Mouse (Mus musculus) adrenal gland, postnatal 4 days (tissue): Measurements from ENCODE around the gene Hspb8. TPM values are rescaled to one million over a fixed set of nuclear protein-coding genes. Genes with fewer than 3 reads are reported as not detected.

Source experiments
- DNase-seq, 2 experiments: peaks; one replicate each; pipeline ENCODE4 v3.0.0; 2021 to 2022; ENCODE audit warnings: low spot score in 2 of 2, mixed read lengths in 2 of 2
- long read RNA-seq, 2 experiments: library from polyadenylated mRNA; stranded (forward); transcript quantifications; one replicate each; pipeline ENCODE4 v2.0.0; 2021
- total RNA-seq, 2 experiments: library from RNA; stranded (reverse); gene quantifications; 2 replicates each; pipeline ENCODE4 v1.2.3; 2021

Hspb8 gene
- 10 to 100 TPM; 31.0 to 39.1 TPM for total RNA-seq
- long read RNA-seq, experiment 1, transcript Hspb8-201 (3 exons, 1,816 nt): major isoform, 74 of 77 reads
- long read RNA-seq, experiment 1, partial matches to known transcripts: 3 of 77 reads
- long read RNA-seq, experiment 1, other reads (novel, unspliced or antisense): 0 of 77 reads
- long read RNA-seq, experiment 2, transcript Hspb8-201 (3 exons, 1,816 nt): major isoform, 59 of 65 reads
- long read RNA-seq, experiment 2, partial matches to known transcripts: 0 of 65 reads
- long read RNA-seq, experiment 2, other reads (novel, unspliced or antisense): 6 of 65 reads

DNA sequence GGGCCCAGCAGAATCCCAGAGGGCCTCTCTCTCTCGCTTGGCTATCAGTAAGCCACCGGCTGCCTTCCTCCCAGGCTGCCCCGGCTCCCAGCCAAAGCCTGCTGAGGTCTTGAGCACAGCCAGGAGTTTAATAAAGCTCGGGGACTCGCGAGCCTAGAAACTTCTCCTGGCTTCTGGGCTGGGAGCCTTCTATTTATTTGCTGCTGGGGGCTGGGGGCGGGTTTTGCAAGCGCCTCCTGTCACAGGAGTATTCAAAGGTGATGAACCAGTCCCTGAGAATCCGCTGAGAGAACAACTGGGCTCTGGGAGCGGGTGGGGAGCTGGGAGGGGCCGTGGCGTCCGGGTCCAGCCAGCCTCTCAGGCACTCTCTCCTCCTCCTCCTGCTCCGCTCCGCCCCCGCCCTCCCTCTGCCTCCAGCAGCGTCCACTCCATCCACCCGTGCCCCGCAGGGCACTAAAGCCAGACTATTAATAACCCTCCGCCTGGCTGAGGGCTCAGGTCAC, at the start of gene Hspb8:
Gene Hspb8 (minus strand): TSS at position 166 of the 503 bp plus-strand sequence.
- peak; percentile 42 to 62 for DNase-seq

DNA sequence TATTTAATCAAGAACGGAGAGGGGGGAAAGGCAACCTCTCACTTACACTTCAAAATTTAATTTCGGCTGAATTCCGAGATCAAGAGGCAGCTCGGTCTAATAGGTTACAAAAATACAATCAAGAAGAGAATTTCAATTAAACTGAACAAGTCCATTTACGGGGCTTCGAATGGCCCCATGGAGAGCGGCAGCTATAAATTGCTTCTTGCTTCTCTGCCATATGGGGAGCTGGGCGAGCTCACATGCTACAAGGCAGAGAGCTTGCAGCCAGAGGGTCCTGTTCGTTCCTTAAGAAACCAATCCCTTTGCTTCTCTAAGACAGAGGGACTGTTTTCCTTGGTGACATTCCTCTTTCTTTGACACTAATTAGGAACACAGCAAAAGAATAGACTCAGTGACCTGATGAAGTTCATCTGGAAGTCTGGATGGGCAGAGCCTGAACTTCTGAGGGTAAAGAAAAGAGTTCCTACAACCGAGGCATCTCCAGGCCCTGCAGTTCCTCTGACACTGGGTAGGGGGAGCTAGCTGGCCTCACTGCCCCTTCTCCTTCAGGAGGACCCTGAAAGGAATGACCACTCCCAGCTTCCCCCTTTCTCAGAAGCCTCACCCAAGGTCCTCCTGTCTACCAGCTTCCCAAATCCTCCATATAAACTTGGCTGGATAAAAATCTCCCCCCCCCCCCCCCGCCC, 38.8 kb upstream of the Hspb8 start:
- DNase-seq: no peak

DNA sequence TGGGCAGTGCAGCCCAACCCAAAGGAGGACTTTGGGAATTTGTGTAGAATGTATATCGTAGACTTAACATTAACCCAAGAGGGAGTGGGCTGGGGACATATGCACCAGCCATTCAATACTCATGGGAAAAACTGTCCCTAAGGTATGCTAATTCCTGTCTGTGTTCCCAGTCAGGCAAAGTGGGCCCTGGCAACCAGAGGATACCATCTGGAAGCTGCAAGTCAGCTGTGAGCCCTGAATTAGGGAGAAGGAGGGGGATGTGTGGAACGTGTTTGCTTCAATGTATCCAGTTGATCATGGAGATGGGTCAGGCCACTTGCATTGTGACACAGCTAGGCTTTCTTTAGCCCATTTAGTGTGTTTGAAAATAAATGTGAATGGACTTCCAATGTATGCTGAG, 37.3 kb upstream of the Hspb8 start:
- DNase-seq: no peak

DNA sequence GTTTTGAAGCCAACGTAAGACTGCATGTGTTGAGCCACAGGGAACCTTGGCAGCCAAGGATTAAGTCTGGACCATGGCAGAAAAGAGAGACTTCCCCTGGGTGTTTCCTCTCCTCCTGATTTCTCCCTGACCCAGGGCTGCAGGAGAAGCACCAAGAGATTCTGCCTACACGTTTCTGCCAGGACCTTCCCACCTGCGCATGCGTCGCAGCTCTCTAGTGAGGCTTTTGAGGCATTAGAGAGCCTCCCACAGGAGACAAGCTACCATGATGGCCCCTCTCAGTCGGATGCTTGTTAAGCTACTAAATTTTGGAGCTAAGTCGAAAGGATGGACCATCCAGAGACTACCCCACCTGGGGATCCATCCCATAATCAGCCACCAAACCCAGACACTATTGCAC, 35.1 kb upstream of the Hspb8 start:
- DNase-seq: no peak

DNA sequence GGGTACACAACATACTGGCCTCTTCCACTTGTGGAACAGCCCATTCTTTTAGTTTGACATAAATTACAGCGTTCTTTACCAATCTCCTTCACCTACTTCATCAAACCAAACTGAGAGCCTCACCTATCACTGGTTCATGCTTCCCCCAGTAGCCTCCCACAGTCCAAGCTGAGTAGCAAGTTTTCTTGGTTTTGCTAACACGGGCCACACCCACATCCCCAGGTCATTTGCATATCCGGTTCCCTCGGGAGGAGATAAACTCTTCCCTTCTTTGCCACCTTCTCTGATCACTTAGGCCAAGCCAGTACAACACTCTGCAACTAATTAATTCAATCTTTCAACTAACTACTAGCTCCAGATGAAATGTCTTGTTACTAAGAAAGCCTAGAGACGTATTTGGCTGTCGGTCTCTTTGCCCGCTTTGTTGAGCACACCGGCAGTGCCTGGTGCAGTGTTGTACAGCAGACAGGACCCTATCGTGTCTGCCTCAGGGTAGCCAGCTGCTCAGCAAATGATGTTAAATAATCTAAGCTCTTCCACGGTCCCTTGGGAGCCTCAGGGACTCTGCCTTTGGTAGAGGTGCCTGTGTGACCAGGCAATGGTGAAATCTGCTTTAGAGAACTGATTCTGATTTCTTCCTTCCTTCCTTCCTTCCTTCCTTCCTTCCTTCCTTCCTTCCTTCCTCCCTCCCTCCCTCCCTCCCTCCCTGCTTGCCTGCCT, 34.3 kb upstream of the Hspb8 start:
- no peak for DNase-seq

DNA sequence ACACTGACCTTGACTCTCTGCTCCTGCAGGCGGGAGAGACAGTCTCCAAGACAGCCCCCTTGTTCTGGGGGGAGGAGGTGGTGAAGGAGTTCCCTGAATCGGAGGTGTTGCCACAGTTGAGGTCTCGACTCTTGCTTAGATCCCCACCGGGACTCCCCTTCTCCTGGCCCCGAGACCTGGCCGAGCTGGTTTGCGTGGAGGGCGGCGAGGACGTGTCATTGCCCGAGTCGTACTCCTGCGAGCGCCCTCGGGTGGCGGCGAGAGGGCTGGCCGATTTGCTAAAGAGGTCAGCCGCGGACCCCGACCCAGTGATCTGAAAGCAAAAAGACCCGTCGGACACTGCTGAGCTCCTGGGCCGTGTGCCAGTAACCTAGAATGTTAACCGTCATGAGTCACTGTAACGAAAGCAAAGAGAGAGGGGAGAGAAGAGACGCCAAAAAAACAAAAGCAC, 30.8 kb upstream of the Hspb8 start:
- peak; percentile 33 to 61 for DNase-seq

DNA sequence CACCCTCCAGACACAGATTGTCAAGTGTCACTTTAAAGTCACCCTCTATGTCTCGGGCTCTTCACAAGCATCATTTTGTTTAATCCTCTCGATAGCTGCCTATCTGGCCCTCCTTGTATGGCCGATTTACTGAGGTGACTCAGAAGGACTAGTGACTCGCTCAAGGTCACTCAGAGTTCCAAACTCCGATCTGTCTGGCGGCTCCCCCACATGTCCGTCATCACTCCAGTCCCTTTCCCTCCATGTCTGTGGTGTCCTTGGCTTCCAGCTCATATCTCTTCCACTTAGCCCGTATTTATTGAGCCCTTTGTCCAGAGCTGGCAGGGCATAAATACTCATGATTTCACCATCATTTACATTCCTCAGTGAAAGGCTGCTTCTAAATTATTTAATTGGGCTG, 28.2 kb upstream of the Hspb8 start:
- DNase-seq: no peak

DNA sequence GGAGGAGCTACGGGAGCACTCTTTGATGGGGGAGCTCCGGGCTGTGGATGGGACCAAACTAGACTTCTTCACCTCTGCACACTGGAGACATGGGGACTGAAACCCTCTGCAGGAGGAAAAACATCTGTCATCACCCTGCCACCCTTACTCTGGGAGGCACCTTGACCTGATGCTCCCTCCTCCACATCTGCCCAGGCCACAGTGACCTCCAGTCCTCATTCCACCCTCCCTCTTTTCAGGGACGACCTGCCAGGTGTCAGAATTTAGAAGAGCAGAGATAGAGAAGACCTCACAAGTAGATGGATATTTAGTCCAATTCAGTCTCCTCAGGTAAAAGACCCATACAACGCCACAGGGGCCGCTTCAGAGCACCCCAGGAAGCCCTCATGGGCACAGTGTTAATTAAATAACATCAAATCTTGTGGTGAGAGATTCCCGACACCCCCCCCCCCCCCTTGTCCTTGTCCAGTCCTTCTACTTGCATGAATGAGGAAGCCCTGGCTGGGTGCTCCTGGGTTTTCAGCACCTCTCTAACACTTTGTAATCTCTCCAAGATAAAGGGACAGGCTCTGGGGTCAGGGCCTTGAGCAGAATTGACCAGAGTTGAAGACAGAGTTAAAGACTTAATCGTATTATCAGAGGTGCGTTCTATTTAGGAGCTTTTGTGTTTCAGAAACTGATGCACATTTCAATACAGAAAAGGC, 27.0 kb upstream of the Hspb8 start:
- no peak for DNase-seq

DNA sequence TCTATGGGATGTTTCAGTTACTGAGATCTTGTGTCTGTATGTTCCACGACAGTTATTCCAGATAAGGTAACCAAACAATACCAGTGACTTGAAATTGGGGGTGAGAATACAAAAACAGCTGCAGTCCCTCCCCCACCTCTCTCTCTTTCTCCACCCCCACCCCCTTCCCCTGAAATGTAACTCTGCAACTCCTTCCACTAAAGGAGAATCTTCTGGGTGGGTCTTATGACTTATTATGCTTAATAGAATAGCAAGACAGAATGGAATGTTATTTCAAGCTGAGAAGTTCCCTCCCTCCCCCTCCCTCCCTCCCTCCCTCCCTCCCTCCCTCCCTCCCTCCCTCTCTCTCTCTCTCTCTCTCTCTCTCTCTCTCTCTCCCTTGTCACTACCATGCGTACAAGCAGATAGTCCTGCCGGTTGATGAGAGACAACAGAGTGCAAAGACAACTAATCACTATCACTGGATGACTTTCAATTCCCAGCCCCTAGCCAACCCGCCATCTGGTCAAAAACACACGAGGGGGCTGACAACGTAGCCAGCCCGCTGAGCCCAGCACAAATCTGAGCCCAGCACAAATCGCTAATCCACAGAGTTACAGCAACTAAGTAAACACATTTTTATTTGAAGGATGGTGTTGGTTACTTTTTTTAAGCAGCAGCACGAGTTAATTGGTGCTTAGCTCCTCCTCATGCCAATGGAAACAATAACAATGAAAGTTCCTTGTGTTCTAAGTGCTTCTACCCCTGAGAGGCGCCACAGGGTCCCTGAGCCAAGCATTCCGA, 25.9 kb upstream of the Hspb8 start:
- DNase-seq: no peak

DNA sequence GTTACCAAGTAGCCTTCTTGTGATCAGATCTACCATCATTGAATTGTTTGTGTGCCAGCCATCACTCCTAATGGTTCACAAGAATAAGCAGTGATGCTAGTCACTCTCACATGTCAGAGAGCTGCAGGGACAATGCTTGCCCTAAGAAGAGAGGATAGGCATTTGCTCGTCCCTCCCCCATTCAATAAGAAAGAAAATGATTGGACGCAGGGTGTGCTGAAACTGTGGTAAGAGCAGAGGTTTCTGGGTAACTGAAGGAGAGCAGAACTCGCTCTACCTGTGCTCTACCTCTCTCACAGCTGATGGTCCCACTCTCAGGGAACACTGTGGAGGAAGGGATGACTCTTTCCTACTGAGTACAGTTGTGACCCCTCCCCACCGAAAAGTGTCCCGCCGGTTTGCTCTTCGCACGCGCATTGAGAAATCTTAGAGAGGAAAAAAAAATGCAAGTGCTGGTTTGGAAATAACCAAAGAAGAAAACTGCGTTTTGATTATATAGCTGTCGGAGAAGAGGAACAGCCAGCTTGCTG, 25.2 kb upstream of the Hspb8 start:
- DNase-seq: no peak

DNA sequence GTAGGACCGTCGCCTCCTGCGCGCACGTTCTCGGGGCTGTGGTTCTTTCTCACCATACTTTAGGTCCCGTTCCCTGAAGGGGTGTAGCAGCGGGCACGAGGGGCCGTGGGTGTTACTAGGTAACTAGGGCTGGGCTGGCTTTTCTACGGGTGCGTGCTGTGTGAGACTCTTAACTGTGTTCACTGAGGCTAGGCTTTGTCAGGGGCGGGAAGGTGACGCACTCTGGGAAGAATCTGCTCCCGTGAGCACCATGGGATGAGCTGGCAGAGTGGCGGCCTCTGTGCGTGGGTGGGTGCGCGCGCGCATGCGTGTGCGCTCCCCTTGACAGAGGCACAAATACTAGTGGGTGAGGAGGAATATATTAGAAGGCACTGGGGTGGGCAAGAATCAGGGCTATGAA, 23.9 kb upstream of the Hspb8 start:
- no peak for DNase-seq

DNA sequence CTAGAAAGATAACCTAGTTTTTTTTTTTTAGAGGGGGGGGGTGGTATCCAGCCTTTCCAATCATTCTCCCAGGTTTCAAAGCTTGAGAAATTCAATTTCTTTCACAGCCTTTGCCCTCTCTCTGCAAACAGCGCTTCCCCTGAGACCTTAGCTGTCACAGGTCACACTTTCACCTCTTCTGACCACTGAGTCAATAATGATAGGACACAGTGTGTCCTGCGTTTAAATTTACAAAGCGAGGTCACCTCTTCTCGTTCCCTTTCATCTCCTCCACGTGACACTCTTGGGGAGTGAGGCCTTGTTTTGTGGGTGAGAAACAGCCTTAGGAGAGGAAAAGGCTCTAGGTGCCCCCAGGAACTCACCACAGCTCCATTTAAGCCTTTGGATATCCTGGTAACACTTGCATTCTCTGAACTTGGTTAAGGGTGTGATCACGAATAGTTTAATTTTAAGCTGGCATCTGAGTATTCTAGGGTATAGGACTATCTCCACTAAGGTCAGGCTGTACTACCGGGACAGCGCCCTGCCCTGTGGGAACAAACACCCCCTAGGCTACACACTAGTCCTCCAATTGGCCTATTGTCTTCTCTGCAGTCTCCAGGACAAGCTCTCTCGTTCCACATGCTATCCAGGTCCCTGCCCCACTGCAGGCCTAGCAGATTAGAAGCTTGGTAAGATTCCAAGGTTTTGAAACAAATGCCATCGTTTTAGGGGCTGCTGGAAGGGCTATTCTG, 23.1 kb upstream of the Hspb8 start:
- no peak for DNase-seq

DNA sequence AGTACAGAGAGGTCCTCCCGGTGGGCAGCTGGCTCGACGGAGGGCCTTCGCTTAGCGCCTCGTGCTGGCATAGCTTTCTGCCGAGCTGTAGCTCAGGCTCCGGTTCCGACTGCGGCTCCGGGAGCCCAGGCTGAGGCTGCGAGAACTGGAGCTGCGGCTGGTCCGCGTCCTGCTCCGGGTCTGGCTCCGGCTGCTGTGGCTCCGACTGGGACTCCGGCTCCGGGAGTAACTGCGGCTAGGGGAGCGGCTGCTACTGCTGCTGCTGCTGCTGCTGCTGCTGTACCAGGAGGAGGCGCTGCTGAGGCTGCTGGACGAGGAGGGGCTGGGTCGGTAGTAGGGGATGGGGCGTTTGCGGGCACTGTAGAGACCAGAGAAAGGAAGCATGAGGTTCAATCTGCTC, 21.9 kb upstream of the Hspb8 start:
- no peak for DNase-seq

DNA sequence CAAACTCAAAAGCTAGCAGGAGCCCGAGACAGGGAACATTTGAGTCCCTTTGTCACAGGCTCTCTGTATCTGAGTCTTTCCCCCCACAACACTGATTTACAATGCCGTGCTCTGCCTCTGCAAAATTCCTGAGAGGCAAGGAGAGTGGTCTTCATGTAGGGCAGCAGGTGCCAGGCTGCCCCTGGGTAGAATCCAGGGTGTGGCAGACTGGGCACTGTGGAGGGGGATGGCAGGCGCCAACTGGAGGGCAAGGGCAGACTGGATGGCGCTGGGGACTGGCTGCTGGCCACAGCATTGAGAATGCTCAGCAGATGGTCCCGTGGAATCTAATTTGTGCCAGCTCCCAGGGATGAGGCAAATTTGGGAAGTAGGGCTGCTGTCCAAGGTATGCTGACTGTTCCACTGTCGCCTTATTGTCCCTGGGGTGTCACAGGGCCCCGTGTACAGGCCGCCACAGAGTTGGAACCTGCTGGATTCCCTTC, 20.8 kb upstream of the Hspb8 start:
- no peak for DNase-seq

DNA sequence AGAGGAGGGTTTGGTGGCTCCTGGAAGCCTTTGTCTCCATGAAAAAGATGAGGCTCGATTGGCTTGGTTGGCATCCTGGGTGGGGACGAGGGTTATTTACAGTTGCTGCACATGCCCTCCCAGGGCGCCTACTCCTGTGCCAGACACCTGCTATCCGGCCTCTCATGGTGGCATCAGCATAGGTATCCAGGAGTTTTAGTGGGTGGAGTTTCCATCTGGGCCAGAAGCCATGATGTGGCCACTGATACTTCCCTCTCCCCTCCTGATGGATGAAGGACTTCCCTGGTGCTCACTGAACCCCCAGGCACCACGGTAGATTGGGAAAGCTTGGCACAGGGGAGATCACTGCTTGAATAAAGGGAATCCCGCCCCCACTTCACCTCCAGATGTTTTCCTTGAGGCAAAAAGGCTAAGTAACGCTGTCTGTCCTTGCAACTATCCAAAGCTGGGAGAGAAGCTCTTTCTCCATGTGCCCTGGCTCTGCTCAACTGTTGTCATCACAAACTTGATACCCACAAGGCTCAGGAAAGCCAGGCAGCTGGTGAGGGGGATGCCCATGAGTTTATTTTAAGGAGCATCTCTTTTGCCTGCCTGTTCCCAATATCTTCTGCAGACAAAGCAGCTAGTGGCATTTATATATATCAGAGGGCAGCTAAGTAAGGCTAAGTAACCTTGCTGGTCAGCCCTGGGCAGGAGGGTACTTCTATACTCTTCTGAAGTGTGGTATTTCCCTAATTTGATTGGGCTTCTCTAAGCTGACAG, 20.2 kb upstream of the Hspb8 start:
- no peak for DNase-seq

DNA sequence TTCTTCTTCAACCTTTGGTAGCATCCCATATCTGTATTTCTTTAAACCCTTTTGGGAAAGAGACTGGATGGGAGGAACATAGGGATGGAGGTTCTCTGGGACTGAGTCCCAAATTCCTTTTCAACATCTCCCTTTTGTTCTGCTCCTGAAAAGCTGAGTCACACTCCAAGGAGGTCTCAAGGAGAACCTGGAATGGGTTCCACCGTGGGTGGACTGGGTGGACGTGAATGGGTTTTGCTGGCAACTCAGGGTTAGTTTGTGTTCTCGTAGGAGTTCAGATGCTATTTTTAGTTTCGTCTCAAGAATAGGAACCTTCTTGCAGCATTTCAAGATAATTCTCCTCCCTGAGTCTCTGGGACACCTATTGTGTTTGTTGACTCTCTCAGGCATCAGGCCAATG, 17.6 kb upstream of the Hspb8 start:
- no peak for DNase-seq

DNA sequence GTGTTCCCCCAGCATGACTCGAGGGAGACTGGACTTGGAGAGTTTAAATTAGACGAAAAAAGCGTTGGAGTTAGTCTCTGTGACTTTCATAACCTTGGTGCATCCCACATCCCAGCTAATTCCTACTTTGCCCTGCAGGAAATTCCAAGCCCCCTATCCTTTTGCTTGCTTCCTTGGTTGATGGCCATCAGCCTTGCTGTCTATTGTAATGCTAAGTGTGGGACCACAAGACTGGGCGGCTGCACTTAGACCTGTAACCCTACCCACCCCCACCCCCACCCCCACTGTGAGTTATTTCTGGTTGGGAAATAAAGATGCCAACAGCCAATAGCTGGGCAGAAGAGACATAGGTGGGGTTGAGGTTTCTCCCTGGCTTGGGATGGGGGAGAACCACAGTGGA, 15.7 kb upstream of the Hspb8 start:
- DNase-seq: no peak

DNA sequence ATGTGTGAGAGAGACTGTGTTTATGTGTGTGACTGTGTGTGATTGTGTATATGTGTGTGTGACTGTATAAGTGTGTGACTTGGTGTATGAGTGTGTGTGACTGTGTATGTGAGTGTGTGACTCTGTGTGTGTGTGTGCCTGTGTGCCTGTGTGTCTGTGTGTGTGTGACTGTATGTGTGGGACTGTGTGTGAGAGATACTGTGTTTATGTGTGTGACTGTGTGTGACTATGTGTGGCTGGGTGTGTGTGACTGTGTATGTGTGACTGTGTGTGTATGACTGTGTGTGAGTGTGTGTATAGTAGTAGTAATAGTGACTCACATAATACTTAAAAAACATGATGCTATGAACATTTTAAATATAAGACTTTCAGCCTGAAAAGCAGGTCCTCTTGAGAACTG, 13.5 kb upstream of the Hspb8 start:
- DNase-seq: no peak
